8 mouse cellular contexts compared by ENCODE assay signal in the genomic region with DNA sequence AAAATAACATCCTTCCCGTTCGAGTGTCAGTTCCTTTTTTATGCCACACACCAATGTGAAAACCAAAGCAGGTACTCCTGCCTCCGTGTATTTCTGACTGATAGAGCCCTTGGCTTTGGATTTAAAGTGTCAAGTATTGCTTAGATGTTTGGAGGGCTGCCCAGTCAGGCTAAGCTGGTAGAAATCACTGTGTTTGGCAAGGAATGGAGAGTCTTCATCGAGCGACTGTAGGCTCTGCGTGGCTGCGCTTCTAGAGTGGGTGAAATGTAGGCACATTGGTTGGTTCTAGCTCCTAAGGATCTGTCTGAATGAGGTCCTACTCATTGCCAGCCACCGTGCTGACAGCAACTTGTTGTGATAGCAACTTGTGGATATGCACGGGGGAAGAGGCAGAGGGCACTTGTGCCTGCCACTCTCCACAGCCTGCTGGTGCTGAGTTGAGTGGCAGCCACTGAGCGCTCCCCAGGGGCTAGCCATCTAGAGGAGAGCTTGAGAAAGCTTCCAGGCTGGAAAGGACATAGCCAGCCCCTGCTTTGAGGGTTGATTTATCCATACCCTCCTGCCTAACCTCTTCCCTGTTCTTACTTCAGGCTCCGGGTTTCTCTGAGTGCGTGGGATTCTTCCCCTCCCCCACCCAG.
A peak's percentile ranks its signal among the peaks of the same experiment; 100 is the strongest.
DNase-seq lines count a peak whose midpoint lies in the region; TF ChIP-seq lines count a peak whose summit lies in the region.

No protein-coding gene starts in this region.

- H3K4me1 ChIP-seq in lung, adult 2 months (ENCODE audit: control insufficient read depth, insufficient read depth, low read length) = 0 out of 2 replicates have a peak, but pooled peaks cover 2% of the 10 kb centered on the region

- TF ChIP-seq CTCF in lung, adult 2 months (IDR thresholded peaks at IDR 0.05; ENCODE audit: insufficient read depth, low read length) = no peak

- intact Hi-C loops in gastrocnemius, postnatal 14 days (cut with DNase I; ENCODE audit: low total_unique reads) = no loop called here

- no peak overlapping the region for H3K4me3 ChIP-seq in lung, adult 2 months (replicated peaks; ENCODE audit: extremely low read depth, low read depth, low read length)

- TF ChIP-seq POLR2A in lung, adult 2 months (IDR thresholded peaks at IDR 0.05; ENCODE audit: borderline replicate concordance, extremely low read depth, low read depth, low read length) = no peak

- peak; percentile 22 for DNase-seq in gastrocnemius, postnatal 14 days
- no peak for DNase-seq in gastrocnemius, postnatal 4 days (ENCODE audit: low spot score in 2 of 2)
- DNase-seq in lung, postnatal 36 days = peak; percentile 3
- DNase-seq in lung, adult 2 months = no peak
- peak; percentile 53 to 73 for DNase-seq in cerebellum, postnatal 10 days
- peak; percentile 39 for DNase-seq in mesoderm, embryonic 11.5 days (ENCODE audit: low read depth, low spot score)
- DNase-seq in spleen, adult 12 weeks (ENCODE audit: low spot score) = no peak
- DNase-seq in urinary bladder, adult 2 months (ENCODE audit: low spot score) = no peak

- WGBS in lung, adult 2 months = 30% methylated on average over 12 of the region's 12 CpGs

Comparison
In these comparisons a context has a peak if more than half of its experiments do, and no peak if none do; other contexts are left out.
1. DNase-seq: peak in gastrocnemius, postnatal 14 days (single experiment), lung, postnatal 36 days (single experiment), cerebellum, postnatal 10 days (2 of 2) and mesoderm, embryonic 11.5 days (single experiment); none in gastrocnemius, postnatal 4 days (0 of 2), lung, adult 2 months (single experiment), spleen, adult 12 weeks (single experiment) and urinary bladder, adult 2 months (single experiment).